Mouse (Mus musculus): ENCODE results near the gene Bcan. TPM values are rescaled to one million over a fixed set of nuclear protein-coding genes. Genes with fewer than 3 reads are reported as not detected.

The Bcan gene
- polyA plus RNA-seq, 1 experiment = not detected

DNA sequence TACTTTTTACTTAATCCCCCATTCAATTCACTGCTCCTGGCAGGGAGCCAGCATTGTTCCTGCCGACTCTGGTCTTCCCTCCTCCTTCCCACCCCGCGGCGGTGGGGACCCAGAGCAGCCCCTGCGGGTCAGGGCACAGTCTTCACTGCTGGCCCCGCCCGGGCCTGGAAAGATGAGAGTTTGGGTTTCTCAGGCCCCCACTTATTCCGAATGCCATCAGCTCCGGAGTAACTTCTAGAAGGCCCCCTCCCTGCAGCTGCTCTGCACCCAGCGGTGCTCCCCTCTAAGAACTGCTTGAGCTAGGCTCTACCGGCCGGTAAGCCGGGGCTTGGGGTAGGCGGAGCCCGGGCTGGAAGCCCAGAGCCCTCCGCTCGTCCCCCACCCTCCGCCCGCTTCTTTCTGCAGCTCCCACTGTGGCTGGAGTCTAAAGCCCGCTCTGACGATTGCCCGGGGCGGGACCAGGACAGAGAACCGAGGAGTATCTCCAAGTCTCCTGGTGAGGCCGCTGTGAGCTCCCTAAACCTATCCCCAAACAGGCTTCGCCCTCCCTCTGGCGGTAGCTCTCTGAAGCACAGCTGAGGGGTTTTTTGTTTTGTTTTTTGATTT lies 39.3 kb downstream of the Bcan start:
- no peak for TF ChIP-seq GATA1 (IDR thresholded peaks at IDR 0.05; ENCODE audit: low read length)

DNA sequence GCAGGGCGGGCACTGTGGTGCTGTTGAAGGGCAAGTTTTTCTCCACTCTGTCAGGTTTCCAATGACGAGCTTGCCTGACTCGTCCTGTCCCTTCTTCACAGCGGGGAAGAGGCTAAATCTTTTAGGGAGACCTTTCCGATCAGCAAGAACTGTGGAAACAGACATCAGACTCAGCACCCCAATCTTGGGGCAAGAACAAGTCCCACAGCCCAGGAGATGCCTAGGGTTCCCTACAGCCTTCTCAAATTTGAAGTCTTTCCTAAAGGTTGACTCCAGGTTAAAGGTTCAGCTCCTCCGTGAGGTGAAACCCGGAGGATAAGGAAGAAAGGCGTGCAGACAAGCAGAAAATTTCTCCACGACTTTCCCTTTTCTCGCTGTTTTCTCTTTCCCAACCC lies 39.8 kb downstream of the Bcan start:
- no peak for TF ChIP-seq GATA1 (IDR thresholded peaks at IDR 0.05; ENCODE audit: low read length)

DNA sequence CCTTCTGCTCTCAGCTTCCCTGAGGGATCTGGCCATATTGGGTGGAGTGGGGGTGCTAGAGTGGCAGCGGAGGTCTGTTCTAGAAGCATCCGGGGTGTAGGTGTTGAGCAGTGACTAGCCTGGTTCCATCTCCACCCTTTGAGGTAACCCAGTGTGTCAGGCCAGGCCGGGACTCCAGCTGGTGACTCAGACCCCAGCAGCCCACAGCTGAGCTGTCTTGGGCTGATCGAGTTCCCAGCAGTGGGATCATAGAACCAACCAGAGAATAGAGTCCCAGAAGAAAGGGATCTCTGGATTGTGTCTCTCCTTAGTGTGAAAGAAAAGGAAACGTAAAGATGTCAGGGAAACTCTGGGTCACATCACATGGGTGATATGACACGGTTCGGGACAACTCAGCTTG lies 40.7 kb downstream of the Bcan start:
- TF ChIP-seq GATA1 (IDR thresholded peaks at IDR 0.05; ENCODE audit: low read length) = no peak

DNA sequence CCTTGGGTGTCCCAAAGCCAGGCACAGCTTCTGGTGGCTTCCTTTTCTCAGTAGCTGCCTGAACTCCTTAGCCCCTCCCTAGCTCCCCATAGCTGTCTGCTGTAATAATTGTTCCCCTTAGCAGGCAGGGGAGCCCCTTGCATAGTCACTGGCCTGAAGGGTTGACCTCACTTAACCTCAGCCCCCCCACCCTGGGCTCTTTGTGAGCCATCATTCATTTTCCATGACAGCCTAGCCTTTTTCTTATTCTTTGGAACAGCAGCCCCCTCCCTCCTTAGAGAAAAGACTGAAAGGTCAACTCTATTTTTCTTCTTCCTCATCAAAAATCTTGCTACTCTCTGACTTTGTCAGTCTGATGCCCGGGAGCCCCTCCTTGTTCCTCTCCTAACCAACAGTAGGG lies 41.1 kb downstream of the Bcan start:
- no peak for TF ChIP-seq GATA1 (IDR thresholded peaks at IDR 0.05; ENCODE audit: low read length)

DNA sequence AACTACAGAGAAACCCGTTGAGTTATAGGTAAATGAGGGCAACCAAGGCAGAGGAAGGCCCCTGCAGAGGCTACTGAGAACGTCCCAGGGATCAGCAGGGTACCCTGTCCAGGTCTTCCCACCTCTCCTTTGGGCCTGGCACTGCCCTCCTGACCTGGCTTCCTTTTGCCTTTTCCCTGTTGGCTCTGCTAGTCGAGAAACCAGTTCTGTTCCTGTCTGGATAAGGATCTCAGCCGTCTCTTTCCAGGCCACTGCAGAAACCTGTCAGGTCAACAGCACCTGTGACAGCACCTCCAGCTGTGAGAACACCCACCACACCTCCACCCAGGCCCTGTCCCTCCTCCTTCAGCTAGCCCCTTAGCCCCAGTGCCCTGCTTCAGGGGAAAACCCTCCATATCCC lies 41.6 kb downstream of the Bcan start:
- TF ChIP-seq GATA1 (IDR thresholded peaks at IDR 0.05; ENCODE audit: low read length) = no peak

DNA sequence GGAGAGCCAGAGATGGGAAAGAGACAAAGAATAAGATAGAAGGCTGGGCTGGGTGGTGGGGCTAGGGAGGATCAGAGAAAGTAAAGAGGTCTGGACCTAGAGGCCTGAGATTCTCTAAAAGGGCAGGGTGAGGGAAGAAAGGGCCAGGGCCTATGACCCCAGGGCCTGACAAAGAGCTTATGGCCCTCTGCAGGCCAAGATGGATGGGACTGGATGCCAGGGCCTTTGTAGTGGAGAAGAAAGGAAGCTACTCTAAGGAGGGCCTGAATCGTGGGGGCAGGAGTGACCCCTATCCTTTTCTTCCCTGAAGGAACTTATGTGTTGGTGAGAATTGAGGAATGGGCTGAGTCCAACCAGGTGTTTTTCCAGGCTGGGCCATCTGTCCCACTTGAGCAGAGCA lies 42.0 kb downstream of the Bcan start:
- no peak for TF ChIP-seq GATA1 (IDR thresholded peaks at IDR 0.05; ENCODE audit: low read length)

DNA sequence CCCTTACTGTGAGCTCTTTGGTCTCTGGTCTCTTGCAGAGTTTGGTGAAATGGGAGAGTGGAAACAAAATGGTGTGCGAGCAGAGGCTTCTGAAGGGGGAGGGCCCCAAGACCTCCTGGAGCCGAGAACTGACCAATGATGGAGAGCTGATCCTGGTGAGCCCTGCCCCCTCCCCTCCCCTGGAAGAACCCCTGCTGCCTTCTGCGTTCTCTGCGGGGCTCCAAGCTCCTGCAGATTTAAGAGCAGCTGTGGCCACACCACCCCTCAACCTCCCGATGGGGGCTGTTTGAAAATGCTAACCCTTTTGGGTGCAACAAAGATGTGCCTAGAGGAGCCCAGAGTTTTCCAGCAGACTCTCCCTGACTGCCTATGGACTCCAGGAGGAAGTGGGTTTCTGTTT lies 47.6 kb downstream of the Bcan start:
- no peak for TF ChIP-seq GATA1 (IDR thresholded peaks at IDR 0.05; ENCODE audit: low read length)

DNA sequence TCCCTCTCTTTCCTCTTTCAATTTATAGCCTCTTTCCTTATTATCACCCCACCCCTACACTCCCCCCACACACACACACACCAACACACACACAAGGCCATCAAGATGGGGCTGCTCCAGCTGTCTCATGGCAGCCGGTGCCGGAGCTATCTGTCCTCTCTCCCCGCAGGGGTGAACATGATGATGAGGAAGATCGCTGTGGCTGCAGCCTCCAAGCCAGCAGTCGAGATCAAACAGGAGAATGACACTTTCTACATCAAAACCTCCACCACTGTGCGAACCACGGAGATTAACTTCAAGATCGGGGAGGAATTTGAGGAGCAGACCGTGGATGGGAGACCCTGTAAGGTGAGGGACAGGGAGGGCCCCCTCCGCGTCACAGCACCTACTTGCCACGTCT lies 48.1 kb downstream of the Bcan start:
- no peak for TF ChIP-seq GATA1 (IDR thresholded peaks at IDR 0.05; ENCODE audit: low read length)

DNA sequence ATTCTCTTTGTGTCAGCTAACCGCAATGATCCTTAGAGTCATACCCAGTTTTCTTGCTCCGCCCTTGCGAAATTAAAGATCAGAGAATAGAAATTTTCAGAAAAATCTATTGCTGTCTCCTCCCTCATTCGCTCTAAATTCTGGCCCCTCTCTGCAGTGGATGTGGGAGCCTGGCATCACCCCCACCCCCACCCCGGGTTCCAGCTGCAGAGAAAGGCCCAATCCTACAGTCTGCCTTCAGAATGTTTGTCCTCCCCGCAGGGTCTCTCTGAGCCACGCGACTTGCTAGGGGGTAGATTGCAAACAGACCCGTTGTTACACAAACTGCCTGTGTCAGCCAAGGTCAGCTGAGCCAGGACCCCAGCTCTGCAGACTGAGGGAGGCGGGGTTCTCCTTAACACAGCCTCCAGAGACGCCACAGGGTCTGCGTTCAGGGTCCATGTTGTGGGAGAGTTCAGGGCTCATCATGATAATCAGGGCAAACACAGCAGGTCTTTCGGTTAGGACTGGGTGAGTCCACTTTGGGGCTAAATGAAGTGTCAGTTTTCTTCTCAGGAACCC lies 50.0 kb downstream of the Bcan start:
- TF ChIP-seq GATA1 (IDR thresholded peaks at IDR 0.05; ENCODE audit: low read length) = no peak

DNA sequence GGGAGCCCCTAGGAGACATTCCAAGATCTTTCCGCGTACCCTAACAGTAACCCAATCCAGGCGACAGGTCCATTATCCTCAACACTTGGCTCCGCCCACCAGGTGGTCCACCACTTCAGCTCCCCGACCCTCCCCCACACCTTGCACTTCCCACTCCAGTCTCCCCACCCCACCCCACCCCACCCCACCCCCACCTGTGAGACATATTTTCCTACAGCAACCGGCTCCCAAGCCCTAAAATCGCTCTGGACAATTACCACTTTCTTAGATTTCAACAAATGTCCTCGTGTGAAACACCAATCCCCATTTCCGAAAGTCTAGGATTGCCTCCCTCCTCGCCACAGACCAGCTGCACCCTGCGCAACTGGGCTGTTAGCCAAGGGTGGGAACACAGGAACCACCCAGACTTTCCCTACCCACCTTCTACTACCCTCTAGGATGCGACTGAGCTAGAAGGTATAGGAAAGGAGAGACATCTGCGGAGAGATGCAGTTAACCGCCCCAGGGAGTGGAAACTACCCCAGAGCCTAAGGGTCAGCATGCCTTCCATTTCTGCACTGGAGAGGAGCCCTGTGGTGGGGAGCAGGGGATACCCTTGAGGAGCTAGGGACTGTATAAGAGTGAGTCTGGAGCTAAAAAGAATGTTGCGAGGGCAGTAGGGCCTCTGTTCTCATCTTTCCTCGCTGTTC lies 50.6 kb downstream of the Bcan start:
- TF ChIP-seq GATA1 (IDR thresholded peaks at IDR 0.05; ENCODE audit: low read length) = no peak

DNA sequence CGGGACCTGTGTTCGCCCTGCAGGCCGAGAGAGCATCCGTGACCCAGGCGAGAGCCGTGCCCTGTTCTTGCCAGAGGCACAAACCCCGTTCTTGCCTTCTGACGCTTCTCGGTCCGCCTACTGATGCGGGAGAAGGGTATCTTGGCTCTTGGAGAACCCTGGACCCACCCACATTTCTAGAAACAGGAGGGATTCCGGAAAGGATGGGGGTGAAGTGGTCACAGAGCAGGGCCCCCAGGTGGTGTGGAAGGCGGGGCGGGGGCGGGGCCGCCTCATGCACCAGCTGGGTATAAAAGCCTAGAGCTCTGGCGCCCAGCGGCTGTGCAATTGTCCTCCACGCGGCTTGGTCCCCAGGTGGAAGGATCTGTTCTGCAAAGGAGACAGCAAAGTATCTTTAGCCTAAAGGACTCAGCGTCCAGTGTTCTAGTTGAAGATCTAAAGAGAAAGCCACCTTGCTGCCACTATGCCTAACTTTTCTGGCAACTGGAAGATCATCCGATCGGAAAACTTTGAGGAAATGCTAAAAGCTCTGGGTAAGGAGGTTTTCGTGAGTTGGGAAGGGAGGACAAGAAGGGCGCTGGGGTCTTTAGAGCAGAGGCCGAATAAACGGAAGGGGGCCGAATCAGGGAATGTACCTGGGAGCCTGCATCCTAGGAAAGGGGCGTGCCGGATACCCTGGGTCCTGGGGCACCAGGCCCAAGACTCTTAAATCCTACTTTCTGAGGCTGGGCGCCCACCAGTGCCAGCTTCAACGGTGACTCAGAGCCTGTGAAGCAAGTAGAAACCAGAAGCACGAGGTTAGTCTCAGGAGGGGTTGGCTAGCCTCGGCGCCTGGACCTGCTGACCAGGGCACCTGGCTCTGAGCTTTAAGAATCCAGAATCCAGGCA lies 51.4 kb downstream of the Bcan start, which contains the start of gene Crabp2:
Gene Crabp2 (plus strand): TSS at position 289 of the 888 bp plus-strand sequence.
- TF ChIP-seq GATA1 (IDR thresholded peaks at IDR 0.05; ENCODE audit: low read length) = no peak

DNA sequence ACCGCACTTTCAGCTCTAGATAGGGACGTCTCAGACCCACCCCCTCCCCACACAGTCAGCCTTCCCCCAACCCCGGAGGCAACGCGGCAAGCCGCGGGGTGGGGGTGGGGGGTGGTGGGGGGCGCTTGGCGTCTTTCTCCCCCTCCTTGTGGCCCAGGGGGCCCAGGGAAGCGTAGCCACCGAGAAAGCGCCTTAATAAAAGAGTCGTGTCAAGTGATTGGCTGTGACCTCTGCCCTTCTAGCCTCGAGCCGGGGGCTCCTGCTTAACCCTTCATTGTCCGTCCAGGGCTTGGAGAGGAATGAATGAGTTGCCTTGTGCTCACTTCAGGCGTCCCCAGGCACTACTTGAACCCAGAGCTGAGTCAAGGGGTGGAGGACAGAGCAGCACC lies 52.2 kb downstream of the Bcan start:
- TF ChIP-seq GATA1 (IDR thresholded peaks at IDR 0.05; ENCODE audit: low read length) = no peak

DNA sequence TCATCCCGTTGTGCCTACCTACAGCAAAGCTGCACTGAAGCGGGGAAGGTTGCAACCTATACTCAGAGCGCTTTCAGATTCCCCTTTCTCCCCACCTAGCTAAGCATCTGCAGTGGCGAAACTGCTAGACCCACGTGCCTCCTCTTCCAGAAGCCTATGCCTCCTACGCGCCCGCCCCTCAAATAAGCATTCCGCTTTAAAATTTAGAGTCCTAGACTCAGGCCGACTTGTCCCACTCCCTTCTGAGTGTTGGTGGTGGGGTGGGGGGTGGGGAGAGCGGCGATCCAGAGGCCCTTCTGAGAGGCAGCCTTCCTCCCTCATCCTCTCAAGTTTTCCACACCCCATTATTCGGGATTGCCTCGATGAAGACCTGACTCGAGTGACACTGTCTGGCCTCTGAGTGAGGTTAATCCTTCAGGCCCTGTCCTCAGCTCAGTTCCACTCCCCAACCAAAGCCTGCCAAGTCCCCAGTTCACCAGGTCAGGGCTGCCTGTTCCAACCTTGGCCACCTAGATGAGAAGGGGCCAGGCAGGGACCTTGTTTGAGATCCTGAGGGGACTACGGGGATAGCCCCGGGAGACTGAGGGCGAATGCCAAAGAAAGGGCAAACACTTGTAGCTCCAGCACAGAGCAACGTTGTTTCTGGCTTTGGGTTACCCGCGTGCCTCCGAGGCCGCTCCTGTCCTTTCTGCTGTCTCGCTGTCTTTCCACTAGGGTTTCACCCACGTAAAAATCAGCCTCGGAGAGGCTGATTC lies 52.8 kb downstream of the Bcan start:
- TF ChIP-seq GATA1 (IDR thresholded peaks at IDR 0.05; ENCODE audit: low read length) = no peak

DNA sequence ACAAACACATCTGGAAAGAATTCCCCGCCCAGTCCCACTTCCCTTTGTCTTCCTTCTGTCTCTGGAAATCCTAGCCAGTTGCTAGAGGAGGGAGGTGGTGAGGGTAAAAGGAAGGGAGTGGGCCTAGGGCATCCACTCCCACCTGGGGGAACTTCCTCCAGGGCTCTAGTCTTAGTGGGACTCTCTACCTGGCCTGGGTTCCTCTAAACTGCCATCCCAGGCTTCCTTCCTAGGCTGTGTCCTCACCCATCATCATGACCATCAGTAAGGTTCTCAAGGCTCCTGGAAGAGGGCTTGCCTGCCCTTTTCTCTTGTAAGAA lies 53.5 kb downstream of the Bcan start:
- no peak for TF ChIP-seq GATA1 (IDR thresholded peaks at IDR 0.05; ENCODE audit: low read length)

DNA sequence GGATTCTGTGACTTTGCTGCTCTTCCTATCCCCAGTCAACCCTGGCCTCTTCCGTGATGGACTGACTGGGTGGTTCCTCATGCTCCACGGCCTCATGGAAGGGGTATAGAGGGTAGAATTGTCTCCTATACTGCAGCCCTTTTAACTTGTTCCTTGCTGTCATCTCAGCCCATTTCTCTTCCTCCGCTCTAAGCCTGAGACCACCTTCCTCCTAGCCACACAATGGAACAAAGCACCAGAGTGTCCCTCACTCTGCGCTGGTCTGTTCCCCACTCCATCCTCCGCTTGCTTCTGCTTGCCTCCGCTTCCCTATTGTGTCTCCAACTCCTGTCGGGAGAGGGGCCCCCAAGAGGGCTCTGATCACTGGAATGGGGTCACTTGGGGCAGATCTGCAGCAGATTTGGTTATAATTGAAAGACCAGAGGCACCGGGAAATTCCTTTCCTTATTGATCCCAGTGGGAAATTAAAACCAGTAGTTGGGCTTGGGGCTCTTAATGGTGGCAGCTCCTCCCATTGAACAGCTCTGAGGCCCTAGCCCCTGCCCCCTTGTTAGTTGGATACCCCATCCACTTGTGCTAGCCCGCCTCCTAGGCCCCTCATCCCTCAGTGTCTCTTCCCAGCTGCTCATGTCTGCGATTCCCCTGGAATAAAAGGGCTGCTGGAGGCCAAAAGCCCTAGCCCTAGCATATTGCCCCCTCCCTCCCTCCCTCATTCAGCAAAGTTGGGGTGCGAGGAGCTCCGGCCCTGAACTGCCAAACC lies 54.1 kb downstream of the Bcan start:
- no peak for TF ChIP-seq GATA1 (IDR thresholded peaks at IDR 0.05; ENCODE audit: low read length)
